Mouse (Mus musculus): Measurements from ENCODE around the gene Zfp800. TPM values are rescaled to one million over a fixed set of nuclear protein-coding genes. Genes with fewer than 3 reads are reported as not detected.

Zfp800 gene
- total RNA-seq, 1 experiment: 7.8 TPM

- Histone ChIP-seq H3K4me3 (ENCODE audit: insufficient read depth in 1 of 2, low read depth in 1 of 2, low read length in 2 of 2, poor library complexity in 1 of 2, severe bottlenecking in 1 of 2) (no peak overlapping the region), H3K27ac (ENCODE audit: insufficient read depth, low read depth, low read length, poor library complexity, severe bottlenecking) (no peak overlapping the region), H3K9ac (ENCODE audit: insufficient read depth, low read depth, low read length, poor library complexity, severe bottlenecking) (no peak overlapping the region), H3K36me3 (ENCODE audit: control insufficient read depth, insufficient read depth, low read length, poor library complexity, severe bottlenecking) (no peaks in the 10 kb centered on the region), H3K4me1 (ENCODE audit: control insufficient read depth in 2 of 2, insufficient read depth in 2 of 2, low read length in 2 of 2, poor library complexity in 1 of 2) (no peaks in the 10 kb centered on the region), H3K9me3 (ENCODE audit: control insufficient read depth, insufficient read depth, low read depth, low read length) (no peaks in the 10 kb centered on the region)
- no peak for DNase-seq (ENCODE audit: low read depth, low spot score)
- TF ChIP-seq ZNF384 (IDR thresholded peaks at IDR 0.05; ENCODE audit: low read depth, low read length) (no peak), ZC3H11A (IDR thresholded peaks at IDR 0.05; ENCODE audit: borderline replicate concordance, low read depth, low read length) (no peak), CHD2 (IDR thresholded peaks at IDR 0.05; ENCODE audit: low read depth, low read length) (no peak), HCFC1 (IDR thresholded peaks at IDR 0.05; ENCODE audit: borderline replicate concordance, insufficient read depth, low read length) (no peak), MAFK (IDR thresholded peaks at IDR 0.05; ENCODE audit: insufficient read depth, low read depth, low read length) (no peak)
- in situ Hi-C loops (cut with MboI; ENCODE audit: low sequenced_read_pairs in 2 of 2, unreplicated experiment in 2 of 2): no loop called here
Observed at GRCm38 (mm10) chr6:28332546-28332945, 65.3 kb downstream of the Zfp800 start.

GRCm38 (mm10) chr6:28329815-28330214 is 68.0 kb downstream of the Zfp800 start:
- in situ Hi-C loops (cut with MboI; ENCODE audit: low sequenced_read_pairs in 2 of 2, unreplicated experiment in 2 of 2): no loop called here

GRCm38 (mm10) chr6:28329002-28329596 is 68.7 kb downstream of the Zfp800 start:
- Histone ChIP-seq H3K9me3 (ENCODE audit: control insufficient read depth, insufficient read depth, low read depth, low read length) (no peaks in the 10 kb centered on the region), H3K4me1 (ENCODE audit: control insufficient read depth in 2 of 2, insufficient read depth in 2 of 2, low read length in 2 of 2, poor library complexity in 1 of 2) (no peaks in the 10 kb centered on the region), H3K9ac (ENCODE audit: insufficient read depth, low read depth, low read length, poor library complexity, severe bottlenecking) (no peak overlapping the region), H3K27ac (ENCODE audit: insufficient read depth, low read depth, low read length, poor library complexity, severe bottlenecking) (no peak overlapping the region), H3K4me3 (ENCODE audit: insufficient read depth in 1 of 2, low read depth in 1 of 2, low read length in 2 of 2, poor library complexity in 1 of 2, severe bottlenecking in 1 of 2) (no peak overlapping the region), H3K36me3 (ENCODE audit: control insufficient read depth, insufficient read depth, low read length, poor library complexity, severe bottlenecking) (no peaks in the 10 kb centered on the region)
- TF ChIP-seq CHD2 (IDR thresholded peaks at IDR 0.05; ENCODE audit: low read depth, low read length) (no peak), ZNF384 (IDR thresholded peaks at IDR 0.05; ENCODE audit: low read depth, low read length) (no peak), HCFC1 (IDR thresholded peaks at IDR 0.05; ENCODE audit: borderline replicate concordance, insufficient read depth, low read length) (no peak), MAFK (IDR thresholded peaks at IDR 0.05; ENCODE audit: insufficient read depth, low read depth, low read length) (no peak), ZC3H11A (IDR thresholded peaks at IDR 0.05; ENCODE audit: borderline replicate concordance, low read depth, low read length) (no peak)
- in situ Hi-C loops (cut with MboI; ENCODE audit: low sequenced_read_pairs in 2 of 2, unreplicated experiment in 2 of 2): no loop called here
- no peak for DNase-seq (ENCODE audit: low read depth, low spot score)

More at GRCm38 (mm10) chr6:28329815-28330214, 68.0 kb downstream of the Zfp800 start:
- H3K27ac ChIP-seq (ENCODE audit: insufficient read depth, low read depth, low read length, poor library complexity, severe bottlenecking): no peak overlapping the region
- no peaks in the 10 kb centered on the region for H3K4me1 ChIP-seq (ENCODE audit: control insufficient read depth in 2 of 2, insufficient read depth in 2 of 2, low read length in 2 of 2, poor library complexity in 1 of 2)
- H3K4me3 ChIP-seq (ENCODE audit: insufficient read depth in 1 of 2, low read depth in 1 of 2, low read length in 2 of 2, poor library complexity in 1 of 2, severe bottlenecking in 1 of 2): no peak overlapping the region
- no peak overlapping the region for H3K9ac ChIP-seq (ENCODE audit: insufficient read depth, low read depth, low read length, poor library complexity, severe bottlenecking)
- H3K36me3 ChIP-seq (ENCODE audit: control insufficient read depth, insufficient read depth, low read length, poor library complexity, severe bottlenecking): no peaks in the 10 kb centered on the region
- TF ChIP-seq MAFK (IDR thresholded peaks at IDR 0.05; ENCODE audit: insufficient read depth, low read depth, low read length) (no peak), HCFC1 (IDR thresholded peaks at IDR 0.05; ENCODE audit: borderline replicate concordance, insufficient read depth, low read length) (no peak), CHD2 (IDR thresholded peaks at IDR 0.05; ENCODE audit: low read depth, low read length) (no peak), ZC3H11A (IDR thresholded peaks at IDR 0.05; ENCODE audit: borderline replicate concordance, low read depth, low read length) (no peak), ZNF384 (IDR thresholded peaks at IDR 0.05; ENCODE audit: low read depth, low read length) (no peak)
- no peaks in the 10 kb centered on the region for H3K9me3 ChIP-seq (ENCODE audit: control insufficient read depth, insufficient read depth, low read depth, low read length)
- no peak for DNase-seq (ENCODE audit: low read depth, low spot score)

GRCm38 (mm10) chr6:28326720-28327119 is 71.1 kb downstream of the Zfp800 start:
- H3K36me3 ChIP-seq (ENCODE audit: control insufficient read depth, insufficient read depth, low read length, poor library complexity, severe bottlenecking): no peaks in the 10 kb centered on the region
- DNase-seq (ENCODE audit: low read depth, low spot score): no peak
- H3K4me1 ChIP-seq (ENCODE audit: control insufficient read depth in 2 of 2, insufficient read depth in 2 of 2, low read length in 2 of 2, poor library complexity in 1 of 2): no peaks in the 10 kb centered on the region
- H3K9ac ChIP-seq (ENCODE audit: insufficient read depth, low read depth, low read length, poor library complexity, severe bottlenecking): no peak overlapping the region
- H3K9me3 ChIP-seq (ENCODE audit: control insufficient read depth, insufficient read depth, low read depth, low read length): no peaks in the 10 kb centered on the region
- in situ Hi-C loops (cut with MboI; ENCODE audit: low sequenced_read_pairs in 2 of 2, unreplicated experiment in 2 of 2): no loop called here
- TF ChIP-seq ZNF384 (IDR thresholded peaks at IDR 0.05; ENCODE audit: low read depth, low read length) (no peak), MAFK (IDR thresholded peaks at IDR 0.05; ENCODE audit: insufficient read depth, low read depth, low read length) (no peak), CHD2 (IDR thresholded peaks at IDR 0.05; ENCODE audit: low read depth, low read length) (no peak), ZC3H11A (IDR thresholded peaks at IDR 0.05; ENCODE audit: borderline replicate concordance, low read depth, low read length) (no peak), HCFC1 (IDR thresholded peaks at IDR 0.05; ENCODE audit: borderline replicate concordance, insufficient read depth, low read length) (no peak)
- H3K4me3 ChIP-seq (ENCODE audit: insufficient read depth in 1 of 2, low read depth in 1 of 2, low read length in 2 of 2, poor library complexity in 1 of 2, severe bottlenecking in 1 of 2): no peak overlapping the region
- H3K27ac ChIP-seq (ENCODE audit: insufficient read depth, low read depth, low read length, poor library complexity, severe bottlenecking): no peak overlapping the region
